Mouse (Mus musculus) liver, adult 2 months (tissue): ENCODE measurements around the gene Nudt2.

Experiments
- CTCF ChIP-seq: fragments of 200-500 bp; IDR thresholded peaks from 2 replicates; pipeline ENCODE4 v1.5.1; 2011; ENCODE audit warnings: low read depth, low read length, control low read depth
- POLR2A ChIP-seq: fragments of 200-500 bp; IDR thresholded peaks from 2 replicates; pipeline ENCODE4 v1.6.1; 2011; ENCODE audit warnings: low read length, control low read depth; ENCODE audit not compliant: insufficient read depth; ENCODE audit errors: extremely low read depth

- no peak for TF ChIP-seq POLR2A
- no peak for TF ChIP-seq CTCF
Observed at GRCm38 (mm10) chr4:41492951-41493350, 28.0 kb downstream of the Nudt2 start.
